Mouse (Mus musculus) neural tube, embryonic 14.5 days (tissue): Measurements from ENCODE around the gene Tmem14c. TPM values are rescaled to one million over a fixed set of nuclear protein-coding genes. Genes with fewer than 3 reads are reported as not detected.

ENCODE experiments used
- ATAC-seq: fragments of 200-750 bp; cut with Nextera tagmentation; 2 replicates; pipeline ENCODE4 v1.8.0; 2017; ENCODE audit warnings: low read depth, mild to moderate bottlenecking, moderate TSS enrichment, moderate library complexity
- H3K27ac ChIP-seq: fragments of 300-500 bp; sonication (generic); 2 replicates; pipeline ENCODE4 v1.5.1; 2014; ENCODE audit warnings: low read depth, mild to moderate bottlenecking, control low read depth, low read length, moderate library complexity, mixed read lengths
- H3K27me3 ChIP-seq: fragments of 300-500 bp; sonication (generic); 2 replicates; pipeline ENCODE4 v1.6.1; 2014; ENCODE audit warnings: low read length; ENCODE audit not compliant: control insufficient read depth, insufficient read depth
- H3K36me3 ChIP-seq: fragments of 300-500 bp; sonication (generic); 2 replicates; pipeline ENCODE4 v1.6.1; 2014; ENCODE audit warnings: low read length, mixed read lengths; ENCODE audit not compliant: control insufficient read depth, insufficient read depth
- H3K4me1 ChIP-seq: fragments of 300-500 bp; sonication (generic); 2 replicates; pipeline ENCODE4 v1.6.1; 2014; ENCODE audit warnings: low read length; ENCODE audit not compliant: control insufficient read depth, insufficient read depth
- H3K4me2 ChIP-seq: fragments of 300-500 bp; sonication (generic); 2 replicates; pipeline ENCODE4 v1.6.1; 2014; ENCODE audit warnings: mild to moderate bottlenecking, low read depth, low read length, control low read depth
- H3K4me3 ChIP-seq: fragments of 300-500 bp; sonication (generic); 2 replicates; pipeline ENCODE4 v1.5.1; 2014; ENCODE audit warnings: low read depth, low read length, control low read depth, mixed read lengths
- H3K9ac ChIP-seq: fragments of 300-500 bp; sonication (generic); replicated peaks from 2 replicates; pipeline ENCODE4 v1.6.1; 2014; ENCODE audit warnings: low read depth, mild to moderate bottlenecking, control low read depth, low read length, mixed read lengths
- H3K9me3 ChIP-seq: fragments of 300-500 bp; sonication (generic); 2 replicates; pipeline ENCODE4 v1.6.1; 2016; ENCODE audit warnings: low read length; ENCODE audit not compliant: control insufficient read depth
- WGBS: fragments of 180-500 bp; shearing (Covaris S2); extraction: QIAGEN DNeasy Blood & Tissue Kit; methylation state at CpG from one replicate; pipeline ENCODE4 v1.1.7; 2014; 5-methylcytosine and 5-hydroxymethylcytosine counted together
- polyA plus RNA-seq: library from polyadenylated mRNA; unstranded; fragments of >200 nt; fragmentation: Nextera tagmentation; extraction: Ambion mirVana; gene quantifications from 2 replicates; pipeline ENCODE4 v1.2.1, GENCODE M21; 2014

Tmem14c gene
- 126 and 151 TPM in 2 replicates for polyA plus RNA-seq

GRCm38 (mm10) chr13:41015829-41016634 lies at the start of gene Tmem14c:
Gene Tmem14c, plus strand, starts transcription at chr13:41016292.
- peak within 1 kb of the TSS; percentile 83 for H3K27ac ChIP-seq
- ATAC-seq, result peak; percentile 99
- peaks cover 24% of the 10 kb centered on the region for H3K36me3 ChIP-seq
- H3K27me3 ChIP-seq, result no peaks in the 10 kb centered on the region
- WGBS, result under 1% methylated on average over 43 of the region's 43 CpGs
- H3K9ac ChIP-seq, result peak within 1 kb of the TSS; percentile 59
- peak within 1 kb of the TSS; percentile 65 for H3K4me3 ChIP-seq
- peak within 1 kb of the TSS; percentile 75 for H3K4me2 ChIP-seq
- peaks cover 16% of the 10 kb centered on the region for H3K4me1 ChIP-seq
- no peaks in the 10 kb centered on the region for H3K9me3 ChIP-seq

GRCm38 (mm10) chr13:40967609-40968008 lies 48.5 kb upstream of the Tmem14c start:
- ATAC-seq, result no peak
- Histone ChIP-seq H3K4me1 (no peaks in the 10 kb centered on the region), H3K36me3 (no peaks in the 10 kb centered on the region), H3K9me3 (no peaks in the 10 kb centered on the region), H3K4me3 (no peak overlapping the region), H3K4me2 (no peak overlapping the region), H3K27me3 (no peaks in the 10 kb centered on the region), H3K9ac (no peak overlapping the region), H3K27ac (no peak overlapping the region)
- 95% methylated on average over 10 of the region's 10 CpGs for WGBS

GRCm38 (mm10) chr13:40968564-40968963 lies 47.5 kb upstream of the Tmem14c start:
- Histone ChIP-seq H3K27me3 (no peaks in the 10 kb centered on the region), H3K9ac (no peak overlapping the region), H3K4me1 (no peaks in the 10 kb centered on the region), H3K27ac (no peak overlapping the region), H3K36me3 (no peaks in the 10 kb centered on the region), H3K4me3 (no peak overlapping the region), H3K4me2 (no peak overlapping the region), H3K9me3 (no peaks in the 10 kb centered on the region)
- no peak for ATAC-seq
- 87% methylated on average over 5 of the region's 5 CpGs for WGBS

GRCm38 (mm10) chr13:40969761-40970390 lies 46.2 kb upstream of the Tmem14c start:
- 93% methylated on average over 4 of the region's 4 CpGs for WGBS
- Histone ChIP-seq H3K36me3 (no peaks in the 10 kb centered on the region), H3K27ac (no peak overlapping the region), H3K9me3 (no peaks in the 10 kb centered on the region), H3K4me1 (no peaks in the 10 kb centered on the region), H3K4me3 (no peak overlapping the region), H3K4me2 (no peak overlapping the region), H3K27me3 (no peaks in the 10 kb centered on the region), H3K9ac (no peak overlapping the region)
- ATAC-seq, result no peak

- H3K36me3 ChIP-seq, result no peaks in the 10 kb centered on the region
- 87% methylated on average over 5 of the region's 5 CpGs for WGBS
- H3K27ac ChIP-seq, result no peak overlapping the region
- no peak overlapping the region for H3K9ac ChIP-seq
- ATAC-seq, result no peak
- no peaks in the 10 kb centered on the region for H3K4me1 ChIP-seq
- no peak overlapping the region for H3K4me2 ChIP-seq
- H3K9me3 ChIP-seq, result no peaks in the 10 kb centered on the region
- H3K27me3 ChIP-seq, result no peaks in the 10 kb centered on the region
- no peak overlapping the region for H3K4me3 ChIP-seq
Observed at GRCm38 (mm10) chr13:40971261-40971660, 44.8 kb upstream of the Tmem14c start.

- Histone ChIP-seq H3K27me3 (no peaks in the 10 kb centered on the region), H3K9ac (no peak overlapping the region), H3K4me3 (no peak overlapping the region), H3K27ac (no peak overlapping the region), H3K4me2 (no peak overlapping the region), H3K4me1 (no peaks in the 10 kb centered on the region), H3K36me3 (no peaks in the 10 kb centered on the region), H3K9me3 (no peaks in the 10 kb centered on the region)
- WGBS, result 88% methylated on average over 2 of the region's 2 CpGs
- no peak for ATAC-seq
Observed at GRCm38 (mm10) chr13:40971831-40972230, 44.3 kb upstream of the Tmem14c start.

GRCm38 (mm10) chr13:40972976-40973375 lies 43.1 kb upstream of the Tmem14c start:
- WGBS, result 87% methylated on average over 5 of the region's 5 CpGs
- no peak overlapping the region for H3K9ac ChIP-seq
- ATAC-seq, result no peak

GRCm38 (mm10) chr13:40977609-40978008 lies 38.5 kb upstream of the Tmem14c start:
- Histone ChIP-seq H3K4me1 (no peaks in the 10 kb centered on the region), H3K4me3 (no peak overlapping the region), H3K27ac (no peak overlapping the region), H3K36me3 (no peaks in the 10 kb centered on the region), H3K9me3 (no peaks in the 10 kb centered on the region), H3K9ac (no peak overlapping the region), H3K27me3 (no peaks in the 10 kb centered on the region), H3K4me2 (no peak overlapping the region)
- no peak for ATAC-seq
- 11% methylated on average over 7 of the region's 7 CpGs for WGBS

More at GRCm38 (mm10) chr13:40972976-40973375, 43.1 kb upstream of the Tmem14c start:
- Histone ChIP-seq H3K9me3 (no peaks in the 10 kb centered on the region), H3K4me3 (no peak overlapping the region), H3K4me1 (no peaks in the 10 kb centered on the region), H3K36me3 (no peaks in the 10 kb centered on the region), H3K27ac (no peak overlapping the region), H3K4me2 (no peak overlapping the region), H3K27me3 (no peaks in the 10 kb centered on the region)

- no peak overlapping the region for H3K27ac ChIP-seq
- H3K36me3 ChIP-seq, result no peaks in the 10 kb centered on the region
- no peaks in the 10 kb centered on the region for H3K27me3 ChIP-seq
- no peak overlapping the region for H3K4me2 ChIP-seq
- no peak for ATAC-seq
- no peak overlapping the region for H3K4me3 ChIP-seq
- no peaks in the 10 kb centered on the region for H3K9me3 ChIP-seq
- 82% methylated on average over 4 of the region's 4 CpGs for WGBS
- no peak overlapping the region for H3K9ac ChIP-seq
- no peaks in the 10 kb centered on the region for H3K4me1 ChIP-seq
Observed at GRCm38 (mm10) chr13:40978652-40979051, 37.4 kb upstream of the Tmem14c start.
